Mouse (Mus musculus): Measurements from ENCODE around the gene Npepps. TPM values are rescaled to one million over a fixed set of nuclear protein-coding genes. Genes with fewer than 3 reads are reported as not detected.

Gene Npepps
- polyA plus RNA-seq, 1 experiment from 2014 or later: 91.3 TPM

DNA sequence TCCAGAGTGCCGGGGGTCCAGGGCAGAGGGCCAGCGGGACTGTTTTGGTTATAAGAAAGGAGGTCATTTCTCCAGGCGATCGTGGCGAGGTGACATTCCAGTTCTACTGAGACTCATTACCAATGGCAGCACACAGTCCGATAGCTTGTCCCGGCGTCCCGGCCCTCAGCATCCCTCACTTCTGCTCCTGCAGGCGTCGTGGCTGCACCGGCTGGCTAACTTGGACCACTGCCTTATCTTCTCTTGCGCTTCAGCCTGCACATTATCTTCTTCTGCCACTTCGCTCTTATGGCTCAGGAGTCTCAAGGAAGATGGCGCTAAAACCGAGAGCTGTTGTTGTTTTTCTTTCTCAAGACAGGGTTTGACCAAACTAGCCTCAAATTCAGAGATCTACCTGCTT, 21.0 kb upstream of the Npepps start:
- Histone ChIP-seq H3K27ac (ENCODE audit: low read depth, low read length) (no peak overlapping the region), H3K36me3 (ENCODE audit: control insufficient read depth, insufficient read depth, low read length) (no peaks in the 10 kb centered on the region), H3K4me2 (ENCODE audit: low read length) (no peak overlapping the region), H3K27me3 (replicated peaks; ENCODE audit: control insufficient read depth, insufficient read depth, low read length) (no peaks in the 10 kb centered on the region), H3K9me3 (replicated peaks; ENCODE audit: control insufficient read depth, low read length) (no peaks in the 10 kb centered on the region), H3K4me3 (ENCODE audit: low read depth, low read length) (no peak overlapping the region), H3K4me1 (ENCODE audit: control insufficient read depth, insufficient read depth, low read length) (no peaks in the 10 kb centered on the region; the same call in 1 of the 2 replicates), H3K9ac (ENCODE audit: low read length) (no peak overlapping the region)
- DNase-seq (ENCODE audit: low spot score) (no peak), ATAC-seq (no peak)
- WGBS: 89% methylated on average over 16 of the region's 16 CpGs

DNA sequence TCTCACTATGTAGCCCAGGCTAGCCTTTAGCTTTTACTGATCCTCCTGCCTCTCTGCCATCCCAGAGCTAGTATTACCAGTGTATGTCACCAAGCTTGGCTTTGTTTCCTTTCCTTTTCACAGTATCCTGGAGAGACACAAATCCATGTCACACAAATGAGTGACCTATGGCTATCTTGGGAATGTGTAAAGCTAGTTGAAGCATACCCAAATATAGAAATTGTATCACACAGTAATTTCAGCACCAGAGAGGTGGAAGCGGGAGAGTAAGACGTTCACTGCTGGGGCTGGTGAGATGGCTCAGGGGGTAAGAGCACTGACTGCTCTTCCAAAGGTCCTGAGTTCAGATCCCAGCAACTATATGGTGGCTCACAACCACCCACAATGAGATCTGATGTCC, 19.5 kb upstream of the Npepps start:
- H3K27me3 ChIP-seq (replicated peaks; ENCODE audit: control insufficient read depth, insufficient read depth, low read length): no peaks in the 10 kb centered on the region
- no peak for ATAC-seq
- no peaks in the 10 kb centered on the region for H3K9me3 ChIP-seq (replicated peaks; ENCODE audit: control insufficient read depth, low read length)
- H3K4me3 ChIP-seq (ENCODE audit: low read depth, low read length): no peak overlapping the region
- H3K9ac ChIP-seq (ENCODE audit: low read length): no peak overlapping the region
- DNase-seq (ENCODE audit: low spot score): no peak
- WGBS: 99% methylated on average over 2 of the region's 2 CpGs
- H3K36me3 ChIP-seq (ENCODE audit: control insufficient read depth, insufficient read depth, low read length): no peaks in the 10 kb centered on the region
- no peak overlapping the region for H3K4me2 ChIP-seq (ENCODE audit: low read length)
- no peak overlapping the region for H3K27ac ChIP-seq (ENCODE audit: low read depth, low read length)
- H3K4me1 ChIP-seq (ENCODE audit: control insufficient read depth, insufficient read depth, low read length): no peaks in the 10 kb centered on the region; the same call in 1 of the 2 replicates

DNA sequence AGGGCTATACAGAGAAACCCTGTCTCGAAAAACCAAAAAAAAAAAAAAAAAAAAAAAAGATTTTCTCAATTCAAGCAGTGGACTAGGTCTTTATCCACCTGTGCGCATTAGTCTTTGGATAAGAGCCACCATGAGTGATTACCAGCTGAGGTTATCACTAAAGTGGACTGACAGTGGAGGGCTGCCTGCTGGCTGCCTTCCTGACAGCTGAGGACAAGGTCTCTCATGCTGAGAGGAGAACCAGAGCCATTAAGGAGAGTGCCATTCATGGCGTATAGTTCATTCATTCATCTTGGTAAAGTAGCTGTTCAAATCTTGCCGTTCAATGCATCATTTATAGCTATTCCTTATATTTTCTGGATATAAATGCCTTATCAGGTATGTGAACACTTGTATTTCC, 16.1 kb upstream of the Npepps start:
- H3K4me3 ChIP-seq (ENCODE audit: low read depth, low read length): no peak overlapping the region
- no peaks in the 10 kb centered on the region for H3K4me1 ChIP-seq (ENCODE audit: control insufficient read depth, insufficient read depth, low read length)
- DNase-seq (ENCODE audit: low spot score) (no peak), ATAC-seq (no peak)
- H3K9ac ChIP-seq (ENCODE audit: low read length): no peak overlapping the region
- no peak overlapping the region for H3K27ac ChIP-seq (ENCODE audit: low read depth, low read length)
- no peak overlapping the region for H3K4me2 ChIP-seq (ENCODE audit: low read length)
- H3K27me3 ChIP-seq (replicated peaks; ENCODE audit: control insufficient read depth, insufficient read depth, low read length): no peaks in the 10 kb centered on the region
- no peaks in the 10 kb centered on the region for H3K9me3 ChIP-seq (replicated peaks; ENCODE audit: control insufficient read depth, low read length)
- no peaks in the 10 kb centered on the region for H3K36me3 ChIP-seq (ENCODE audit: control insufficient read depth, insufficient read depth, low read length)
- 86% methylated on average over 3 of the region's 4 CpGs for WGBS

DNA sequence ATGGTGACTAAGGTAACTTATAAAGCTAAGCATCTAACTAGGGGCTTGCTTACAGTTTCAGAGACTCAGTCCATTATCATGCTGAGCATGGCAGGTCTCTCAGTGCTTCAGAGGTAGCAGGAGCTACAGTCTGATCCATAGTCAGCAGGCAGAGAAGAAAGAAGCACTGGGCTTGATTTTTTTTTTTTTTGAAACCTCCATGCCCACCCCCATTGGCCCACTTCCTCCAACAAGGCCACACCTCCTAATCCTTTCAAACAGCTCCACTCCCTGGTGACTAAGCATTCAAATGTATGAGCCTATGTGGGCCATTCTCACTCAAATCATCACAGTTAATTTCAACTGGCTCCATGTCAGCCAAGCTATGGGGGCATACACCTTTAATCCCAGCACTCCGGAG, 12.3 kb upstream of the Npepps start:
- Histone ChIP-seq H3K4me3 (ENCODE audit: low read depth, low read length) (no peak overlapping the region), H3K36me3 (ENCODE audit: control insufficient read depth, insufficient read depth, low read length) (no peaks in the 10 kb centered on the region), H3K9me3 (replicated peaks; ENCODE audit: control insufficient read depth, low read length) (no peaks in the 10 kb centered on the region), H3K27ac (ENCODE audit: low read depth, low read length) (no peak overlapping the region), H3K4me2 (ENCODE audit: low read length) (no peak overlapping the region), H3K4me1 (ENCODE audit: control insufficient read depth, insufficient read depth, low read length) (no peaks in the 10 kb centered on the region), H3K27me3 (replicated peaks; ENCODE audit: control insufficient read depth, insufficient read depth, low read length) (no peaks in the 10 kb centered on the region), H3K9ac (ENCODE audit: low read length) (no peak overlapping the region)
- 93% methylated on average over 1 of the region's 1 CpGs for WGBS
- no peak for ATAC-seq
- DNase-seq (ENCODE audit: low spot score): no peak

DNA sequence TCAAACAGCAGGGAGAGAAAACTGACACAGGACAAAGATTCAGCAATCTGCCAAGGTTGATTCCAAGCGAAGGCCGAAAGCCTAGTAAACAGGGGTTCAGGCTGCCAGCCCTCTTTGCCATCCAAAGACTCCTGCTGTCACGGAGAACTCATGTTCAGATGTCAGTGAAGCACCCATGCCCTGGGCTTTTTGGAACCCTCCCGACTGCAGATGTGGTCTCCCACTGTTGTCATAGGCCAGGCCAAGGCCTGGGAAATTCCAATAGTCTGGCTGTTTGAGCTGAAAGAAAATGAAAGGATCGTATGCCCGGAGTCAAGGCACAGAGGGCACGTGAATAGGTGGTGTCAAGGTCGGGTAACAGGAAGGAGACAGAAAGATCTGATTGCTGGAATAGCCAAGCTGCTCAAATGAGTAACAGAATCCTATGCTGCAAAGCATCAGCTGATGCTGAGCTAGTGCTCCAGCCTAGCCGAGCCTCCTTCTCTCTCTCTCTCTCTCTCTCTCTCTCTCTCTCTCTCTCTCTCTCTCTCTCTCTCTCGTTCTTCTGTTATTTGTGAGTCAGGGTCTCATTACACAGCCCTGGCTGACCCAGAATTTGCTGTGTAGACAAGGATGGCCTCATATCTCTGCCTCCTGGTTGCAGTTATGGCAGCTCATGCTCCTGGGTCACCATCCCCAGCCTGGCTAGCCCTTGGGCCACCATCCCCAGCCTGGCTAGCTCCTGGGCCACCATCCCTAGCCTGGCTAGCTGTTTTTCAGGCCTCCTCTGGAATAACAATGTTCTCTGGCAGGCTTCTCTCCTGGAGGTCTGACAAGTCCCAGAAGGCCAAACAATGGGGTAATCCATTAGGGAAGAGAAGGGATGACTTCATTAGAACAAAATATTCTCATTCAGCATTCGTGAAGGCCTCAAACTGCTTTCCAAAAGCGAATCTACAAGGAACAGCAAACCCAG, 9.1 kb upstream of the Npepps start:
- no peaks in the 10 kb centered on the region for H3K27me3 ChIP-seq (replicated peaks; ENCODE audit: control insufficient read depth, insufficient read depth, low read length)
- ATAC-seq: no peak
- H3K36me3 ChIP-seq (ENCODE audit: control insufficient read depth, insufficient read depth, low read length): no peaks in the 10 kb centered on the region
- H3K4me1 ChIP-seq (ENCODE audit: control insufficient read depth, insufficient read depth, low read length): no peaks in the 10 kb centered on the region
- no peaks in the 10 kb centered on the region for H3K9me3 ChIP-seq (replicated peaks; ENCODE audit: control insufficient read depth, low read length)
- 49% methylated on average over 12 of the region's 12 CpGs for WGBS
- H3K27ac ChIP-seq (ENCODE audit: low read depth, low read length): peak overlapping the region; percentile 16; the same call in 1 of the 2 replicates
- H3K9ac ChIP-seq (ENCODE audit: low read length): no peak overlapping the region
- DNase-seq (ENCODE audit: low spot score): no peak
- H3K4me3 ChIP-seq (ENCODE audit: low read depth, low read length): no peak overlapping the region
- no peak overlapping the region for H3K4me2 ChIP-seq (ENCODE audit: low read length)

DNA sequence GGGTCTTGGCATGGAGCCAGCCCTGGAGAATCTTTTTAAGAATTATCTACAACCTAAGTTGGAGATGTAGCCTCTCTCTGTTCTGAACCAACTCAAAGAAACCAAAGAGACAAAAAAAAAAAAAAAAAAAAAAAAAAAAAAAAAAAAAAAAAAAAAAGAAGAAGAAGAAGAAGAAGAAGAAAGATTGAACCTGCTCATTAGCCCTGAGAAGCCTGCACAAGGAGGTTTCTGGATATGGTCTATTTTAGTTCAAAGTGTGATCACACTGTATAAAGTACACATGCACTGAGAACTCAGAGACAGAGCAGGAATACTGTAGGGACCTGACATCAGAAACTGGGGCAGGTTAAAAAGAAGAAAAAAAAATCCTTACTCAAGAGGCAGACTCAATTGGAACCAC, 7.2 kb upstream of the Npepps start:
- Histone ChIP-seq H3K4me2 (ENCODE audit: low read length) (no peak overlapping the region), H3K27me3 (replicated peaks; ENCODE audit: control insufficient read depth, insufficient read depth, low read length) (no peaks in the 10 kb centered on the region), H3K9ac (ENCODE audit: low read length) (no peak overlapping the region), H3K36me3 (ENCODE audit: control insufficient read depth, insufficient read depth, low read length) (no peaks in the 10 kb centered on the region), H3K4me1 (ENCODE audit: control insufficient read depth, insufficient read depth, low read length) (no peaks in the 10 kb centered on the region), H3K27ac (ENCODE audit: low read depth, low read length) (no peak overlapping the region), H3K9me3 (replicated peaks; ENCODE audit: control insufficient read depth, low read length) (no peaks in the 10 kb centered on the region), H3K4me3 (ENCODE audit: low read depth, low read length) (no peak overlapping the region)
- ATAC-seq (no peak), DNase-seq (ENCODE audit: low spot score) (no peak)

DNA sequence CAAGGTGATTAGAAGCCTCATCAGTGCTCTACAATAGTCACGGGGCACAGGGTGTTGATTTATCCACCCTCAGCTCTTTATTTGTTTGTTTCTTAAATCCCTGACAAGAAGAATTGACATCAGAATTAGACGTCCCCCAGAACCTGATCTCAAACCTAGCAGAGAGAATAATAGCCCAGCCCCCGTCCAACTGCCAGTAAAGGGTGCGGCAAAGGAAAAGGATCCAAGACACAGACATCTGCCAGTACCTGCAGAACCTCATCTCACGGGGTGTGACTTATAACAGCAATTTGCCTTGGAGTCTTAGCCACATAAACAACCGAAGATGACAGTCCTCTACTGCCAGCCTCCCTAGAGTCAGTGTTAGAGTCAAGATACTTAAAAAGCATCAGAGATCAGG, 6.5 kb upstream of the Npepps start:
- ATAC-seq: no peak

DNA sequence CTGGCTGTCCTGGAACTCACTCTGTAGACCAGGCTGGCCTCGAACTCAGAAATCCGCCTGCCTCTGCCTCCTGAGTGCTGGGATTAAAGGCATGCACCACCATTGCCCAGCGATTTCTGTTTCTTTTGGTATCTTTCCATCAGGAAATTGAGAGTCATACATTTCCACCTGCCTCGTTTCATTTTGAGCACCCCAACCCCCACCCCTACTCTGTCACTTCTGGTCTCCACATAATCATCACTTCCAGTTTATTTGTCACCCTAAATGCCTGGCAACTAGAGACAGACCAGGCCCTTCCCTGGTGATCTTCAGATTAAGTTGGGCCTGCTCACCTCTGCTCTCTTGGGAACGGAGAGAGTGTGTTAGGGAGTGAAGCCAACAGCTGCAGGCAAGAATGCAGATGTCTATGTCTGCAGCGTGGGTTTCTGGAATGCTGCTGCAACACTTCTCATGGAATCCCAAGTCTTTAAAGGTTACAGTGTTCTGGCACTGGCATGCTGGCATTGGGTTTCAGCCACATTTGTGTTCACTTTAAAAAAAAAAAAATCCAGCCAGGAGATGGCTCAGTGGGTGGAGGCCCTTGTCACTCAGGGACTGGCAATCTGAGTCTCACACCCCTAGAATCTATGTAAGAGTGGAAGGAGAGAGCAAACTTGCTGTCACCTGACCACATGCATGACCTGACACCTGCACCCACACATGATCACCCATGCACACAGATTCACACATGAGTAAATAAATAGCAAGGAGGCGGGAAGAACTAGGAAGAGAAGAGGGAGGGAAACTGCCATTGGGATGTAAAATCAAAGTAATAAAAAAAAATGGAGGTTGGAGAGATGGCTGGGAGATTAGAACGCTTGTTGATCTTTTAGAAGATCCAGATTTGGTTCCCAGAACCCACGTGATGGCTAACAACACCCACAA, 5.7 kb upstream of the Npepps start:
- Histone ChIP-seq H3K4me3 (ENCODE audit: low read depth, low read length) (no peak overlapping the region), H3K36me3 (ENCODE audit: control insufficient read depth, insufficient read depth, low read length) (no peaks in the 10 kb centered on the region), H3K9ac (ENCODE audit: low read length) (no peak overlapping the region), H3K9me3 (replicated peaks; ENCODE audit: control insufficient read depth, low read length) (no peaks in the 10 kb centered on the region), H3K27ac (ENCODE audit: low read depth, low read length) (no peak overlapping the region), H3K27me3 (replicated peaks; ENCODE audit: control insufficient read depth, insufficient read depth, low read length) (no peaks in the 10 kb centered on the region), H3K4me2 (ENCODE audit: low read length) (no peak overlapping the region), H3K4me1 (ENCODE audit: control insufficient read depth, insufficient read depth, low read length) (no peaks in the 10 kb centered on the region)
- ATAC-seq (no peak), DNase-seq (ENCODE audit: low spot score) (no peak)
- 85% methylated on average over 9 of the region's 9 CpGs for WGBS

More for the DNA sequence above, 6.5 kb upstream of the Npepps start:
- Histone ChIP-seq H3K4me3 (ENCODE audit: low read depth, low read length) (no peak overlapping the region), H3K27ac (ENCODE audit: low read depth, low read length) (no peak overlapping the region), H3K4me1 (ENCODE audit: control insufficient read depth, insufficient read depth, low read length) (no peaks in the 10 kb centered on the region), H3K4me2 (ENCODE audit: low read length) (no peak overlapping the region), H3K9me3 (replicated peaks; ENCODE audit: control insufficient read depth, low read length) (no peaks in the 10 kb centered on the region), H3K9ac (ENCODE audit: low read length) (no peak overlapping the region), H3K27me3 (replicated peaks; ENCODE audit: control insufficient read depth, insufficient read depth, low read length) (no peaks in the 10 kb centered on the region), H3K36me3 (ENCODE audit: control insufficient read depth, insufficient read depth, low read length) (no peaks in the 10 kb centered on the region)
- 44% methylated on average over 6 of the region's 6 CpGs for WGBS
- DNase-seq (ENCODE audit: low spot score): no peak

Data from forebrain, embryonic 14.5 days (tissue).